Mouse (Mus musculus) limb, embryonic 10.5 days (tissue): Measurements from ENCODE around the gene Sh3gl2. TPM values are rescaled to one million over a fixed set of nuclear protein-coding genes. Genes with fewer than 3 reads are reported as not detected.

Source experiments
- DNase-seq: peaks from one replicate; pipeline ENCODE4 v3.0.0-alpha.2; 2017; ENCODE audit warnings: low spot score
- H3K27ac ChIP-seq: fragments of 300-500 bp; sonication (generic); 2 replicates; pipeline ENCODE4 v1.5.1; 2016; ENCODE audit warnings: mild to moderate bottlenecking
- H3K27me3 ChIP-seq: fragments of 300-500 bp; sonication (generic); 2 replicates; pipeline ENCODE4 v1.6.1; 2016; ENCODE audit warnings: low read depth, mild to moderate bottlenecking; ENCODE audit not compliant: poor library complexity, severe bottlenecking
- H3K36me3 ChIP-seq: fragments of 300-500 bp; sonication (generic); 2 replicates; pipeline ENCODE4 v1.6.1; 2016; ENCODE audit warnings: mild to moderate bottlenecking, moderate library complexity
- H3K4me1 ChIP-seq: fragments of 300-500 bp; sonication (generic); 2 replicates; pipeline ENCODE4 v1.6.1; 2016
- H3K4me3 ChIP-seq: fragments of 300-500 bp; sonication (generic); 2 replicates; pipeline ENCODE4 v1.5.1; 2016; ENCODE audit warnings: mild to moderate bottlenecking, moderate library complexity
- H3K9me3 ChIP-seq: fragments of 300-500 bp; sonication (generic); replicated peaks from 2 replicates; pipeline ENCODE4 v1.6.1; 2016; ENCODE audit warnings: mild to moderate bottlenecking
- WGBS: fragments of 180-500 bp; shearing (Covaris S2); methylation state at CpG from one replicate; pipeline ENCODE4 v1.1.7; 2016; 5-methylcytosine and 5-hydroxymethylcytosine counted together
- polyA plus RNA-seq: library from polyadenylated mRNA; unstranded; fragments of >200 nt; fragmentation: Nextera tagmentation; extraction: Ambion mirVana; gene quantifications from 2 replicates; pipeline ENCODE4 v1.2.1, GENCODE M21; 2016

Gene Sh3gl2
- polyA plus RNA-seq, 1 experiment from 2014 or later, result 0.60 TPM

DNA sequence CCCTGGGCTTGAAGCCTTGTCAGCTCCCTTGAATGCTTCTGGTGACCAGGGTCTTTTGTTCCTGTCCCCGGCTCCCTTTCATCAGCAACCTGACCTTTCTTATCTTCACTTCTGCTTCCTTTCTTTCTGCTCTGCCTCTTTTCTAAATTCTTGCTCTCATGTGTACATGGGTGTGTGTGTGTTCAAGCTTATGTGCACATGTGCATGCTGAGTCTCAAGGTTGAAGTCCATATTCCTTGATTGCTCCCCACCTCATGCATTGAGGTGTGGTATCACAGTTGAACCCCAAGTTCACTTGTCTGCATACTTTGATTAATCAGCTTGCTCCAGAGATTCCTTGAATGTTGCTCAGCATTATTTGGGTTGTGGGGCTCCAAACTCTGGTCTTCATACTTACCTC, 85.1 kb downstream of the Sh3gl2 start:
- WGBS, result 81% methylated on average over 1 of the region's 1 CpGs
- H3K9me3 ChIP-seq, result no peaks in the 10 kb centered on the region
- H3K27me3 ChIP-seq, result no peaks in the 10 kb centered on the region
- no peak overlapping the region for H3K27ac ChIP-seq
- no peak for DNase-seq
- H3K4me1 ChIP-seq, result no peaks in the 10 kb centered on the region
- no peaks in the 10 kb centered on the region for H3K36me3 ChIP-seq
- no peak overlapping the region for H3K4me3 ChIP-seq

DNA sequence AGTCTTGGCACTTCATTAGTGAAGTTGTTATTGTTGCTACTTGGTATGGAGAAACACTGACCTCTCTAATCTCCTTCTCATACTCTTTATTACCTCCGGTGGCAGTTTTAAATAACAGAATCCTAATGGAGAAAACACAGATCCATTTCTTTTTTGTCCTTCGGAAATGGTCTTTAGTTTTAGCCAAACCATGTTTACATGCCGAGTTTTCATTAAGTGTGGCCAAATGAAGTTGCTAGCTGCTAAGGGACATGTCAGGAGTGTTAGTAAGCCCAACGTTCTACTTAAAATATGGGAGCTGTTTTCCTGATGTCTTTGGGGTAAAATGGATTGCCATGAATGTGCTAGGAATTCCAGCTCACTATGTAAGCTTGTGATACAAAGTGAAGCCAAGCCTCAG, 86.4 kb downstream of the Sh3gl2 start:
- no peaks in the 10 kb centered on the region for H3K9me3 ChIP-seq
- no peak for DNase-seq
- H3K4me1 ChIP-seq, result no peaks in the 10 kb centered on the region
- H3K36me3 ChIP-seq, result no peaks in the 10 kb centered on the region
- no peak overlapping the region for H3K4me3 ChIP-seq
- no peak overlapping the region for H3K27ac ChIP-seq
- 81% methylated on average over 4 of the region's 4 CpGs for WGBS
- no peaks in the 10 kb centered on the region for H3K27me3 ChIP-seq

DNA sequence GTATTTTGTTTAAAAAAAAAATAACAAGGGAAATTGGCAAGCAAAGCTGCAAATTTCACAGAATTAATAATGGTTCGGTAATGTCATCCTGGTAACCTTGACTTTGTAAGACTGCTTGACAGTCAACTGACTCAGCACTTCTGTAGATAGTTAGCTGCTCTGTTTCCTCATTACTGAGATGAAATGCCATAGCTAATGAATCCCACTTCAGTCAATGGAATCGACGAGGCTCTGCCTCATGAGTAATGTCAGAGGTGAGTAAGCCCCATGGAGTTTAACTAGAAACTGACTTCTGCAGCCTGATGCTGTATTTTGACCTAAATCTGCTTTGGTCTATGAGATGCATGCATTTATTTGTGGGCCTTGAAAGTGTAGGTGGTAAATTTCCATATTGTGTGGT, 88.4 kb downstream of the Sh3gl2 start:
- H3K4me3 ChIP-seq, result no peak overlapping the region
- H3K27me3 ChIP-seq, result no peaks in the 10 kb centered on the region
- no peak for DNase-seq
- no peaks in the 10 kb centered on the region for H3K36me3 ChIP-seq
- 73% methylated on average over 3 of the region's 3 CpGs for WGBS
- no peaks in the 10 kb centered on the region for H3K4me1 ChIP-seq
- no peaks in the 10 kb centered on the region for H3K9me3 ChIP-seq
- H3K27ac ChIP-seq, result no peak overlapping the region

DNA sequence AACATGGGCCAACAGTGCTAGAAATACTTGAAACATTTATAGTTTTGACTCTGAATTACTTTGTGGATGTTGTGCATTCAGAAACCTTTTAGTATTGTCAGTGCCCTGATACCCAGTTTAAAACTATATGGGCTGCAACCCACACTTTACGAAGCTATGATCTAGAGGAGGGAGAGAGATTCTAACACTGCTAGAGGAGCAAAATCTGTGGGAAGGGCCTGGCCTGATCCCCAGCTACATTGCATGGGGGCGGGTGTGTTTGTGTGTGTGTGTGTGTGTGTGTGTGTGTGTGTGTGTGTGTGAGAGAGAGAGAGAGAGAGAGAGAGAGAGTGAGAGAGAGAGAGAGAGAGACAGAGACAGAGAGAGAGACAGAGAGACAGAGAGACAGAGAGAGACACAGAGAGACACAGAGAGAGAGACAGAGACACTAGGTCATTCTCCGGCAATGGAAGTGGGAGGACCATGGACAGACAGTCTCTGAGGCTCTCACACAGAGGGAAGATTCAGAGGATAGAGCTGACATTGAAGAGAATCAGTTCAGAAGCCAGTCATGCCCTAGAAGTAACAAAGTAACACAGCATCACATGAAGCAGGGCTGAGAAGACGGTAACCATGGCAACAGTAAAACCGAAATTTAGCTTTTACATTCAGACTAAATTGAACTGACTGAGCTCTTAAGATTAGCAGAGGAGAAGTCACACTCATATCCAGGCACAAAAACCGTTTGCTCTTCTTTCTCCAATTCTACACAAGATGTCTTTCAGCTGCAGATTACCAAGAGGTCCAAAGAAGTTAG, 95.9 kb downstream of the Sh3gl2 start:
- WGBS, result 87% methylated on average over 6 of the region's 6 CpGs
- H3K4me3 ChIP-seq, result no peak overlapping the region
- no peak for DNase-seq
- no peaks in the 10 kb centered on the region for H3K27me3 ChIP-seq
- no peaks in the 10 kb centered on the region for H3K4me1 ChIP-seq
- no peaks in the 10 kb centered on the region for H3K36me3 ChIP-seq
- H3K9me3 ChIP-seq, result no peaks in the 10 kb centered on the region
- H3K27ac ChIP-seq, result no peak overlapping the region

DNA sequence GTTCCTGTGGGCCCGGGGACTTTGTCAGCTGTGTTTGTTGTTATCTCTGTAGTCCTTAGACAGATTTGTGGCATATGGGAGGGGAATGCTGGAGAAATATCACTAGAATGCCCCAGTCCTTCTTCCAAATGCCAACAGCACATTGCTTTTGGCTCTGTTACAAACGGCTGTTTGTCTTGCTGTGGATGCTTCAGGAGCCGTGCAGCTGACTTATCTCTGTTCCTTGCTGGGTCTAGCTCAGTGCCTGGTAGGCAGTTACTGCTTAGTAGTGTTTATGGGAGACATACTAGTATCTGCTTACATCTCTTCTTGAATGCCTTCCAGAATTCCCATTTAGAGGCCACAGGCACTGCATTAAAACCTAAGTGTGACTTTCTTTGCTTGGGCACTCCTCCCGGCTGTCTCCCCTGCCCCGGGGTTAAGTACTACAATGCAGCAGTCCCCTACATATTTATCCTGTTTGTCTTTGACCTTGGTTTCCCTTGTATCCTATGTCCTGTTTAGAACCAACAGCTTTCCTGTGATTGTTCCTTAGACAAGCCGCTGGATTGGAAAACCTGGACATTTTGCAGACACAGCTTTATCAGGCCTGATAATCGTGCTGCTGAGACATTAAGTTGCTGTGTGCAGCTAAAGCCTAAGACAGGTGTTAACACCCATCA, 101.1 kb downstream of the Sh3gl2 start:
- Histone ChIP-seq H3K4me3 (no peak overlapping the region), H3K36me3 (no peaks in the 10 kb centered on the region), H3K4me1 (no peaks in the 10 kb centered on the region), H3K9me3 (no peaks in the 10 kb centered on the region), H3K27ac (no peak overlapping the region), H3K27me3 (no peaks in the 10 kb centered on the region)
- DNase-seq, result no peak
- WGBS, result 78% methylated on average over 7 of the region's 7 CpGs

DNA sequence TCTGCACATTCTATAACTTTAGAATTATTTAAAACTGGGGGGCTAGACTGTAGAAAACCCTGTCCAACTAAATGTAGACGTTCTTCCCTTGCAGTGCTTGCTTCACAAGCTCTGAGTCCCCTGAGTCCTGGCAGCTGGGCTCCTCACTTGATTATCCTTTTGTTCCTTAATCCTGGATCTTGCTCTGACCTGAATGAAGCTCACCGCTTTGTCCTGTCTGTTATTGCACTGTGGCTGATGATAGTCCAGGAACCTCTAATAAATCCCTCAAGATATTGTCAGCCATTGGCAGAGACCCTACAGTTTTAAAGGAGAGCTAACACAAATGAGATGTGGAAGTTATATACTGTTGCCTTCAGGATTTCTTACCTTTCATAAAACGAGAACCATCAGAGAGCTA, 114.2 kb downstream of the Sh3gl2 start:
- 71% methylated on average over 3 of the region's 3 CpGs for WGBS
- Histone ChIP-seq H3K9me3 (no peaks in the 10 kb centered on the region), H3K27ac (no peak overlapping the region), H3K27me3 (no peaks in the 10 kb centered on the region), H3K36me3 (no peaks in the 10 kb centered on the region), H3K4me3 (no peak overlapping the region), H3K4me1 (no peaks in the 10 kb centered on the region)
- no peak for DNase-seq

DNA sequence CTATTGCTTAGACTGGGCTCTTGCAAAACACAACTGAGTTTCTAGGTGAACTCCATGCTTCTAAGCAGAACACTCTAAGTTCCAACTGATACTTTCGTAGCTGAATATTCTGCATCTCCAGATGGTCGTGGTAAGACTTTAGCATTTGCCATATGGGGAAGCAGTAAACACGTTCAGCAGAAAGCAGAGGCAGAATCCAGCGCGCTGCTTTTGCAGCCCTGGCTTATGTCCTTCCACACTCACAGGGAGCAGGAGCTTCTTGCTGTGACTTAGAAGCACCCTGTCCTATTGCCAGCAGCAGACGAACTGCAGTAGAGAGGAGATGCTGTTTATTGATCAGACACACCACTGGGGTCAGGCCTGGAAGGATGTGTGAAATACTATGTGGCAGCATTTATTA, 120.5 kb downstream of the Sh3gl2 start:
- no peak for DNase-seq
- Histone ChIP-seq H3K4me1 (no peaks in the 10 kb centered on the region), H3K36me3 (no peaks in the 10 kb centered on the region), H3K27me3 (no peaks in the 10 kb centered on the region), H3K4me3 (no peak overlapping the region), H3K27ac (no peak overlapping the region), H3K9me3 (no peaks in the 10 kb centered on the region)
- 71% methylated on average over 6 of the region's 6 CpGs for WGBS

DNA sequence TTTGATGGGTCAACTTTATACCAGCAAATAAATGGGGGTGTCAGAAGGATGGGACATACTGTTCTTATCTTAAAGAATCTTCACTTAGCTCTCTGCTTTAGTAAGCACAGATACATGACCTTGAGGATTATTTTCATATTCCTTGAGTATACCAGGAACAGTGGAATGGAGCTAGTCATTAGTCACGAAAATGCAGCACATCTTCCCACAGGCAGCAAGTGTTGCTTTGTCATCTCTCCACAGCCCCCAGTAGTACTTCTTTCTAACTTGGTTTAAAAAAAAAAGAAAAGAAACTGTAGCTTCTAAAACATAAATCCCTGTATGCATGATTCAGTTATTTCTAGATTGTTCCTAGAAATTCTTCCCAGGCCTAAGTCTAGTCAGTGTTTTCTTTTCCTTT, 121.1 kb downstream of the Sh3gl2 start:
- no peaks in the 10 kb centered on the region for H3K4me1 ChIP-seq
- H3K4me3 ChIP-seq, result no peak overlapping the region
- no peak overlapping the region for H3K27ac ChIP-seq
- 88% methylated on average over 1 of the region's 1 CpGs for WGBS
- DNase-seq, result no peak
- no peaks in the 10 kb centered on the region for H3K27me3 ChIP-seq
- H3K36me3 ChIP-seq, result no peaks in the 10 kb centered on the region
- H3K9me3 ChIP-seq, result no peaks in the 10 kb centered on the region

DNA sequence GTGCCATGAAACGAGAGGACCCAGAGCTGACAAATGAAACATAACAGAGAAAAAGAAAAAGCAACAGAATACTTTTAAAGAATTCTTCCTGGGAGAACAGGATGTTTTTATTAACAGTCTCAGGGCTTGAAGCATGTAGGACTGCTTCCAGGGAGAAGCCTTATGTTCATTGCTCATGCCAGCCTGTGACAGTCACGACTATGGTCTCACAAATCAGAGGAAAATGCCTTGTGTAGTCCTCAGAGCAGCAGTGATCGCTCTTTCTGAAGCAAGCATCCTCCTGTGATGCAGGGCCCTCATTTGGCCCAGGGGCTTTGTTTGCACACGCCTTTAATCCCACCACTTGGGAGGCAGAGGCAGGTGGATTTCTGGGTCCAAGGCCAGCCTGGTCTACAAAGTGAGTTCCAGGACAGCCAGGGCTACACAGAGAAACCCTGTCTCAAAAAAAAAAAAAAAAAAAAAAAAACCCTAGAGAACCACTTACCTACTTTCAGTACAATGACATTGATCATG, 129.8 kb downstream of the Sh3gl2 start:
- Histone ChIP-seq H3K9me3 (no peaks in the 10 kb centered on the region), H3K27ac (no peak overlapping the region), H3K27me3 (no peaks in the 10 kb centered on the region), H3K4me3 (no peak overlapping the region), H3K4me1 (no peaks in the 10 kb centered on the region), H3K36me3 (no peaks in the 10 kb centered on the region)
- no peak for DNase-seq
- 85% methylated on average over 4 of the region's 4 CpGs for WGBS

DNA sequence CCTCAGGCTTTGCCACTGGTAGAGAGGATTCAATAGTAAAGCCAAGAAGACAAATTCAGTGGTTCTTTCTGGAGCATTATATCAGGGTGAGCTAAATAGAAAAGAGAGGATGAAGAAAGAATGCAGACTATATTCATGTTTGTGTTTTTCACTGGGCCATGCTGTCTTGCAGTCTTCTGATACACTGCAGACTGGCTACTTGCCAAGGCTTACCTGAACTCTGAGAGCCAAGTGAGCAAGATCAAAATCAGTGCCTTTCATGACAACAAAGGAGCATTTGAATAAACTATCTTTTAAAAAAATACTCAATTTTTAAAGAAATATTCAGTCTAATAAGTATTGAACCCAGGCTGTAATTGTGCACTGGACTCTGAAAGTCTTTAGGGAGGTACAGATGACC, 131.4 kb downstream of the Sh3gl2 start:
- no peak for DNase-seq
- Histone ChIP-seq H3K27me3 (no peaks in the 10 kb centered on the region), H3K4me3 (no peak overlapping the region), H3K9me3 (no peaks in the 10 kb centered on the region), H3K4me1 (no peaks in the 10 kb centered on the region), H3K36me3 (no peaks in the 10 kb centered on the region), H3K27ac (no peak overlapping the region)

DNA sequence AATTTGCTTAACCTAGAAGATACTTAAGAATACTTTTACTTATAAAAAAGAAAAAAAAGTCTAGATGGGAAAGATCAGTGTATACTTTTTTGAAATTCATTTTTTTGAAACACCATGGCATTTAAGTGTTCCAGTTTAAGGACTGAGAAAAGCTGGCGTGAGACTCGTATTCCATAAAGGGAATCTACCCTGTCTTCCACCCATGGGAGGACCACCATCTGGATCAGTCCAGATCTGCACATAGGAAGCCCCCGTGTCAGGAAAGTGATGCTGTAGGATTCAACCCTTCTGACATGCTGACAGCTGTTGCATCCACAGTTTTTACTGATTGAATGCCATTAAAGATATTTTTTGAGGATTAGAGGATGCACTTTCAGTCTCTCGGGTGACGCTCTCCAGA, 134.2 kb downstream of the Sh3gl2 start:
- Histone ChIP-seq H3K27me3 (no peaks in the 10 kb centered on the region), H3K9me3 (no peaks in the 10 kb centered on the region), H3K4me1 (no peaks in the 10 kb centered on the region), H3K36me3 (no peaks in the 10 kb centered on the region), H3K27ac (no peak overlapping the region), H3K4me3 (no peak overlapping the region)
- DNase-seq, result no peak
- 91% methylated on average over 5 of the region's 5 CpGs for WGBS

DNA sequence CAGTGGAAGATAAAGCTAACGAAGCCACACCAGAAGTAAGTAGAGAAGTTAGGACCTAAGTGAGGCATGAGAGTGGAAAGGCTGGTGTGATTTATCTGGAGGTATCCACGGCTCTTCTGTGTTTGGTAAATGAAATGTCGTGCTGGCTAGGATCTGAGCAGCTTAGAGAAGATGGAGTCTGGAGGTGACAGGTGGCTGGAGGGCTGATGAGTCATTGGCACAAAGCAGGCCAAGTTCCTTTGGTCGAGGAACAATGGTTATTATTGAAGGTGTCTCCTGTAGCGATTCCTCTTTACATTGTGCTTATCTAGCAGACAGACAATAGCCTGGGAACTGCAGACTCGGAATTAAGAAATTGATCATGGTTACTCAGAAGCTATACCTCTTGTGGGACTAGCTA, 135.8 kb downstream of the Sh3gl2 start:
- DNase-seq, result no peak
- WGBS, result 86% methylated on average over 6 of the region's 6 CpGs
- Histone ChIP-seq H3K36me3 (no peaks in the 10 kb centered on the region), H3K4me1 (no peaks in the 10 kb centered on the region), H3K27ac (no peak overlapping the region), H3K9me3 (no peaks in the 10 kb centered on the region), H3K27me3 (no peaks in the 10 kb centered on the region), H3K4me3 (no peak overlapping the region)

DNA sequence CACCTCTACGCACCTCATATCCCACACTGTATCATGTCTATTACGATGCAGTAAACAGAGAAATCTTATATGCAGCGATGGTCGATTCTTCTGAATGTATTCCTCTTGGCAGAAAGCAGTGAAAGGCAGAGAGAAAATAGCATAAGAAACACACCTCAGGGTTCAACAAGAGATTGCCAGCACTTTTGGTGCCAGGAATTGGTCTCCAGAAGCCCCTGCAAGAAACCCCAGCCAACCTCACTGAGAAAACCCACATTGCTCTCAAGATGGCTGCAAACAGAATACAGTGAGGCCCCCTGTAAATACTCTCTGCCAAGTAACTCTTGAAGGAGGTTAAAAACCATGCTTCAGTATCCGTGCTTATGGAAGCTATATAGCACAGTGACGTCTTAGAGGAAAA, 141.0 kb downstream of the Sh3gl2 start:
- no peak overlapping the region for H3K4me3 ChIP-seq
- H3K4me1 ChIP-seq, result no peaks in the 10 kb centered on the region
- DNase-seq, result no peak
- H3K27me3 ChIP-seq, result no peaks in the 10 kb centered on the region
- H3K27ac ChIP-seq, result no peak overlapping the region
- H3K9me3 ChIP-seq, result no peaks in the 10 kb centered on the region
- H3K36me3 ChIP-seq, result no peaks in the 10 kb centered on the region
- WGBS, result 93% methylated on average over 6 of the region's 6 CpGs
